Mouse (Mus musculus) heart, postnatal 0 days (tissue): ENCODE data around the gene 9930022D16Rik.

Experiments used
- CTCF ChIP-seq: IDR thresholded peaks from 2 replicates; pipeline ENCODE4 v1.5.1; 2016; ENCODE audit warnings: antibody characterized with exemption, control low read depth, low read depth
- EP300 ChIP-seq: IDR thresholded peaks from 2 replicates; pipeline ENCODE4 v1.6.1; 2016; ENCODE audit warnings: antibody characterized with exemption, low read depth

DNA sequence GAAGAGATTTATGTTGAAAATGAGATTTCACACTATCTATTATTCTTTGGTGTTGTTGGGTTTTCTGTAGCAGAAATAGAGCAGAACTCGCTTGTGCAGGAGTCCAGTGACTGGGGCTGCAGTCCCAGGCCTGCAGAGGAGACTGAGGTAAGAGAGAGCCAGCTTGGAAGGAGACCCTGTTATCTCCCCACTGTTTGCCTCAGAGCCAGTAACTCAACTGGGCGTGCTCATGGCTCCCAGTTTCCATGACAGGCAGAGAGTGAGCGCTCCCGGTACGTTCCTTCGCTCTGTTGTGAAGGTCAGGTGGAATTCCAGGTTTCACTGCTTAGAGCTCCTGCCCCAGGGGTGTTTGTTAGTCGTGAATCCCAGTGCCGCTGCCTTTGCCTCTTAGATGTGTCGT lies 21.1 kb upstream of the 9930022D16Rik start:
- no peak for TF ChIP-seq CTCF
- TF ChIP-seq EP300, result no peak
